ENCODE assay signal across 19 mouse cellular contexts in the genomic region with DNA sequence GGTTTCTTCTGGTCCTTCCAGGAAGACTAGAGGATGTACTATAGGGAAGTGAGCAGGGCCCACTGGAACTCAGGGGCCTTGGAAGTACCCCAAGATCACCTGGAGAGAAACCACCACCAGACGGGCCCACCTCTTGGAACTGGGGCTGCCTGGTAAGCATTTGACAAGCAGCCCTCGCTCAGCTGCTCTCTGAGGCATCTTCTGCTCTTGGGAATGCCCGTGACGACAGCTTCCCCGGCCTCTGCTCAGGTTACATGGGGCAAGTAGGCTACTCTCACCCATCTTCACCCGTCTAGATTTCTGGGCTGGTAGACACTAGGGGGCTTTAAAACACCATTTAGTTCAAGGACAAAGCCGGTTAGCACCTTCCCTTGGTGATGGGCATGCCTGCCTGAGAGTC. TPM values are rescaled to one million over a fixed set of nuclear protein-coding genes. Genes with fewer than 3 reads are reported as not detected.
DNase-seq lines count a peak whose midpoint lies in the region; ATAC-seq lines count a peak whose summit lies in the region.
"Had no signal": no experiment of that assay in that cellular context is flagged by ENCODE, and none has a peak within 500 bp of the region (broad histone marks: within the 10 kb centered on the region; RNA-seq: fewer than 3 reads in every experiment).

No protein-coding gene starts in this region.

- no peaks in the 10 kb centered on the region for H3K27me3 ChIP-seq in embryonic facial prominence, embryonic 12.5 days
- no peaks in the 10 kb centered on the region for H3K27me3 ChIP-seq in embryonic facial prominence, embryonic 10.5 days (replicated peaks; ENCODE audit: low read depth, poor library complexity, severe bottlenecking)
- no peaks in the 10 kb centered on the region for H3K27me3 ChIP-seq in hindbrain, embryonic 10.5 days (ENCODE audit: insufficient read depth, poor library complexity, severe bottlenecking)
- no peaks in the 10 kb centered on the region for H3K27me3 ChIP-seq in hindbrain, embryonic 11.5 days (ENCODE audit: control insufficient read depth, insufficient read depth, low read length)
- no peaks in the 10 kb centered on the region for H3K27me3 ChIP-seq in midbrain, embryonic 13.5 days
- no peaks in the 10 kb centered on the region for H3K27me3 ChIP-seq in midbrain, embryonic 16.5 days (ENCODE audit: control insufficient read depth, insufficient read depth, low read depth, low read length)
- no peaks in the 10 kb centered on the region for H3K27me3 ChIP-seq in liver, embryonic 15.5 days
- H3K27me3 ChIP-seq: CH12.LX had no signal

- no peak overlapping the region for H3K4me2 ChIP-seq in embryonic facial prominence, embryonic 12.5 days (replicated peaks)
- no peak overlapping the region for H3K4me2 ChIP-seq in hindbrain, embryonic 11.5 days (replicated peaks; ENCODE audit: low read depth, low read length)
- H3K4me2 ChIP-seq in midbrain, embryonic 13.5 days (replicated peaks), result no peak overlapping the region
- no peak overlapping the region for H3K4me2 ChIP-seq in midbrain, embryonic 16.5 days (ENCODE audit: low read length)
- peak overlapping the region; percentile 79 for H3K4me2 ChIP-seq in liver, embryonic 15.5 days
- H3K4me2 ChIP-seq: hindbrain, embryonic 14.5 days had no signal

- peaks cover 25% of the 10 kb centered on the region for H3K4me1 ChIP-seq in embryonic facial prominence, embryonic 12.5 days
- peaks cover 25% of the 10 kb centered on the region for H3K4me1 ChIP-seq in embryonic facial prominence, embryonic 10.5 days
- peaks cover 41% of the 10 kb centered on the region for H3K4me1 ChIP-seq in hindbrain, embryonic 10.5 days (replicated peaks)
- H3K4me1 ChIP-seq in hindbrain, embryonic 11.5 days (replicated peaks; ENCODE audit: control insufficient read depth, insufficient read depth, low read length), result peaks cover 7% of the 10 kb centered on the region
- peaks cover 61% of the 10 kb centered on the region for H3K4me1 ChIP-seq in midbrain, embryonic 13.5 days (replicated peaks)
- peaks cover 21% of the 10 kb centered on the region for H3K4me1 ChIP-seq in midbrain, embryonic 16.5 days (ENCODE audit: control insufficient read depth, insufficient read depth, low read length)
- peaks cover 54% of the 10 kb centered on the region for H3K4me1 ChIP-seq in liver, embryonic 15.5 days (replicated peaks)

- H3K9me3 ChIP-seq in embryonic facial prominence, embryonic 12.5 days, result no peaks in the 10 kb centered on the region
- peaks cover 2% of the 10 kb centered on the region; the same call in 1 of the 2 replicates for H3K9me3 ChIP-seq in embryonic facial prominence, embryonic 10.5 days
- H3K9me3 ChIP-seq in hindbrain, embryonic 10.5 days, result no peaks in the 10 kb centered on the region
- no peaks in the 10 kb centered on the region for H3K9me3 ChIP-seq in hindbrain, embryonic 11.5 days (ENCODE audit: control insufficient read depth, low read length)
- no peaks in the 10 kb centered on the region for H3K9me3 ChIP-seq in midbrain, embryonic 13.5 days
- no peaks in the 10 kb centered on the region for H3K9me3 ChIP-seq in midbrain, embryonic 16.5 days (replicated peaks; ENCODE audit: control insufficient read depth, low read length, poor library complexity, severe bottlenecking)
- H3K9me3 ChIP-seq in liver, embryonic 15.5 days (replicated peaks), result no peaks in the 10 kb centered on the region
- H3K9me3 ChIP-seq: midbrain, embryonic 10.5 days had no signal

- ATAC-seq in embryonic facial prominence, embryonic 12.5 days (ENCODE audit: insufficient number of reproducible peaks, insufficient read depth, low FRiP score, low TSS enrichment), result no peak
- no peak for ATAC-seq in hindbrain, embryonic 11.5 days (ENCODE audit: low FRiP score)
- ATAC-seq in midbrain, embryonic 13.5 days, result no peak
- ATAC-seq in midbrain, embryonic 16.5 days, result no peak
- no peak for ATAC-seq in liver, embryonic 15.5 days (ENCODE audit: insufficient read depth)
- ATAC-seq: forebrain, postnatal 0 days; intestine, postnatal 0 days; lung, postnatal 0 days had no signal

- H3K27ac ChIP-seq in embryonic facial prominence, embryonic 12.5 days, result no peak overlapping the region
- H3K27ac ChIP-seq in embryonic facial prominence, embryonic 10.5 days (replicated peaks), result no peak overlapping the region
- H3K27ac ChIP-seq in hindbrain, embryonic 10.5 days, result no peak overlapping the region
- no peak overlapping the region for H3K27ac ChIP-seq in hindbrain, embryonic 11.5 days (ENCODE audit: low read depth, low read length)
- H3K27ac ChIP-seq in midbrain, embryonic 13.5 days, result no peak overlapping the region
- H3K27ac ChIP-seq in midbrain, embryonic 16.5 days (ENCODE audit: low read length), result no peak overlapping the region
- H3K27ac ChIP-seq in liver, embryonic 15.5 days (replicated peaks), result peak overlapping the region; percentile 96
- H3K27ac ChIP-seq: hindbrain, embryonic 14.5 days; midbrain, embryonic 10.5 days had no signal

- DNase-seq in embryonic facial prominence, embryonic 10.5 days (ENCODE audit: low spot score), result no peak
- no peak for DNase-seq in hindbrain, embryonic 10.5 days (ENCODE audit: low spot score)
- no peak for DNase-seq in hindbrain, embryonic 11.5 days (ENCODE audit: low spot score)
- DNase-seq in thymus, postnatal 25 days, result no peak
- DNase-seq: adrenal gland, adult 2 months; forebrain, postnatal 0 days; kidney, postnatal 10 days; retina, postnatal 1 day; spleen, adult 18-20 months had no signal

- no peak overlapping the region for H3K4me3 ChIP-seq in embryonic facial prominence, embryonic 12.5 days
- no peak overlapping the region for H3K4me3 ChIP-seq in embryonic facial prominence, embryonic 10.5 days
- 0 out of 2 replicates have a peak overlapping the region, but pooled peaks have one; percentile 85 for H3K4me3 ChIP-seq in hindbrain, embryonic 10.5 days
- no peak overlapping the region for H3K4me3 ChIP-seq in hindbrain, embryonic 11.5 days (ENCODE audit: low read depth, low read length)
- H3K4me3 ChIP-seq in midbrain, embryonic 13.5 days (replicated peaks), result no peak overlapping the region
- no peak overlapping the region for H3K4me3 ChIP-seq in midbrain, embryonic 16.5 days (ENCODE audit: low read depth, low read length)
- H3K4me3 ChIP-seq in liver, embryonic 15.5 days (replicated peaks), result peak overlapping the region; percentile 78
- H3K4me3 ChIP-seq: midbrain, embryonic 10.5 days had no signal

- 71% methylated on average over 7 of the region's 7 CpGs for WGBS in embryonic facial prominence, embryonic 12.5 days
- 74% methylated on average over 7 of the region's 7 CpGs for WGBS in embryonic facial prominence, embryonic 10.5 days
- 68% methylated on average over 7 of the region's 7 CpGs for whole genome bisulfite sequencing in hindbrain, embryonic 10.5 days
- 67% methylated on average over 7 of the region's 7 CpGs for WGBS in hindbrain, embryonic 11.5 days
- 84% methylated on average over 7 of the region's 7 CpGs for WGBS in midbrain, embryonic 13.5 days
- WGBS in midbrain, embryonic 16.5 days, result 84% methylated on average over 7 of the region's 7 CpGs
- WGBS in liver, embryonic 15.5 days (ENCODE audit: insufficient replicate concordance), result 81% methylated on average over 7 of the region's 7 CpGs

- H3K36me3 ChIP-seq in embryonic facial prominence, embryonic 12.5 days, result peaks cover 25% of the 10 kb centered on the region
- H3K36me3 ChIP-seq in embryonic facial prominence, embryonic 10.5 days (replicated peaks), result peaks cover 54% of the 10 kb centered on the region
- H3K36me3 ChIP-seq in hindbrain, embryonic 10.5 days, result peaks cover 52% of the 10 kb centered on the region
- H3K36me3 ChIP-seq in hindbrain, embryonic 11.5 days (ENCODE audit: control insufficient read depth, insufficient read depth, low read length), result no peaks in the 10 kb centered on the region
- peaks cover 48% of the 10 kb centered on the region for H3K36me3 ChIP-seq in midbrain, embryonic 13.5 days
- peaks cover 3% of the 10 kb centered on the region; the same call in 1 of the 2 replicates for H3K36me3 ChIP-seq in midbrain, embryonic 16.5 days (ENCODE audit: control insufficient read depth, insufficient read depth, low read length)
- peaks cover 57% of the 10 kb centered on the region for H3K36me3 ChIP-seq in liver, embryonic 15.5 days (replicated peaks)

- H3K9ac ChIP-seq in embryonic facial prominence, embryonic 12.5 days, result 0 out of 2 replicates have a peak overlapping the region, but pooled peaks have one; percentile 0
- no peak overlapping the region for H3K9ac ChIP-seq in hindbrain, embryonic 11.5 days (ENCODE audit: low read depth, low read length)
- 0 out of 2 replicates have a peak overlapping the region, but pooled peaks have one; percentile 4 for H3K9ac ChIP-seq in midbrain, embryonic 13.5 days (replicated peaks)
- no peak overlapping the region for H3K9ac ChIP-seq in midbrain, embryonic 16.5 days (ENCODE audit: low read depth, low read length)
- H3K9ac ChIP-seq in liver, embryonic 15.5 days, result peak overlapping the region; percentile 94
- H3K9ac ChIP-seq: forebrain, postnatal 0 days; hindbrain, embryonic 14.5 days had no signal

RNA-seq across cellular contexts. Expression of a gene that starts 2.8 kb away (rescaled TPM):
- 206 and 217 TPM in 2 replicates for polyA plus RNA-seq in embryonic facial prominence, embryonic 12.5 days (2016; fragmentation: Nextera tagmentation; extraction: Ambion mirVana)
- polyA plus RNA-seq in embryonic facial prominence, embryonic 10.5 days (2016; fragmentation: Nextera tagmentation; extraction: Ambion mirVana), result 200 and 202 TPM in 2 replicates
- 193 and 221 TPM in 2 replicates for polyA plus RNA-seq in hindbrain, embryonic 10.5 days (2016; fragmentation: Nextera tagmentation; extraction: Ambion mirVana)
- polyA plus RNA-seq in hindbrain, embryonic 11.5 days (2014; fragmentation: Nextera tagmentation; extraction: Ambion mirVana), result 176 and 177 TPM in 2 replicates
- 196 and 203 TPM in 2 replicates for polyA plus RNA-seq in midbrain, embryonic 13.5 days (2015; fragmentation: Nextera tagmentation; extraction: Ambion mirVana)
- 218 and 245 TPM in 2 replicates for polyA plus RNA-seq in midbrain, embryonic 16.5 days (2015; fragmentation: Nextera tagmentation; extraction: Ambion mirVana)
- 159 and 169 TPM in 2 replicates for polyA plus RNA-seq in liver, embryonic 15.5 days (2015; fragmentation: Nextera tagmentation; extraction: Ambion mirVana)

RNA-seq across cellular contexts. Expression of a gene that starts 18.6 kb away (rescaled TPM):
- 38.7 and 41.4 TPM in 2 replicates for polyA plus RNA-seq in embryonic facial prominence, embryonic 12.5 days (2016; fragmentation: Nextera tagmentation; extraction: Ambion mirVana)
- polyA plus RNA-seq in embryonic facial prominence, embryonic 10.5 days (2016; fragmentation: Nextera tagmentation; extraction: Ambion mirVana), result 25.8 and 26.7 TPM in 2 replicates
- polyA plus RNA-seq in hindbrain, embryonic 10.5 days (2016; fragmentation: Nextera tagmentation; extraction: Ambion mirVana), result 27.0 and 30.5 TPM in 2 replicates
- polyA plus RNA-seq in hindbrain, embryonic 11.5 days (2014; fragmentation: Nextera tagmentation; extraction: Ambion mirVana), result 21.7 and 23.1 TPM in 2 replicates
- 39.6 and 41.2 TPM in 2 replicates for polyA plus RNA-seq in midbrain, embryonic 13.5 days (2015; fragmentation: Nextera tagmentation; extraction: Ambion mirVana)
- 50.6 and 53.6 TPM in 2 replicates for polyA plus RNA-seq in midbrain, embryonic 16.5 days (2015; fragmentation: Nextera tagmentation; extraction: Ambion mirVana)
- polyA plus RNA-seq in liver, embryonic 15.5 days (2015; fragmentation: Nextera tagmentation; extraction: Ambion mirVana), result 8.6 and 9.6 TPM in 2 replicates

RNA-seq across cellular contexts. Expression of a gene that starts 28.5 kb away (rescaled TPM):
- 0.49 and 0.55 TPM in 2 replicates for polyA plus RNA-seq in embryonic facial prominence, embryonic 12.5 days (2016; fragmentation: Nextera tagmentation; extraction: Ambion mirVana)
- 0.16 and 0.20 TPM in 2 replicates for polyA plus RNA-seq in embryonic facial prominence, embryonic 10.5 days (2016; fragmentation: Nextera tagmentation; extraction: Ambion mirVana)
- 0.26 and 0.42 TPM in 2 replicates for polyA plus RNA-seq in hindbrain, embryonic 10.5 days (2016; fragmentation: Nextera tagmentation; extraction: Ambion mirVana)
- polyA plus RNA-seq in hindbrain, embryonic 11.5 days (2014; fragmentation: Nextera tagmentation; extraction: Ambion mirVana), result 0.84 and 1.0 TPM in 2 replicates
- polyA plus RNA-seq in midbrain, embryonic 13.5 days (2015; fragmentation: Nextera tagmentation; extraction: Ambion mirVana), result 0.66 and 1.1 TPM in 2 replicates
- 0.73 and 1.0 TPM in 2 replicates for polyA plus RNA-seq in midbrain, embryonic 16.5 days (2015; fragmentation: Nextera tagmentation; extraction: Ambion mirVana)
- polyA plus RNA-seq in liver, embryonic 15.5 days (2015; fragmentation: Nextera tagmentation; extraction: Ambion mirVana), result not detected in 2 replicates

RNA-seq across cellular contexts. Expression of a gene that starts 39.5 kb away (rescaled TPM):
- polyA plus RNA-seq in embryonic facial prominence, embryonic 12.5 days (2016; fragmentation: Nextera tagmentation; extraction: Ambion mirVana), result 0.05 and 0.18 TPM in 2 replicates
- polyA plus RNA-seq in embryonic facial prominence, embryonic 10.5 days (2016; fragmentation: Nextera tagmentation; extraction: Ambion mirVana), result 0.05 TPM in 1 of 2 replicates, not detected in the other
- 0.04 TPM in 1 of 2 replicates, not detected in the other for polyA plus RNA-seq in hindbrain, embryonic 10.5 days (2016; fragmentation: Nextera tagmentation; extraction: Ambion mirVana)
- polyA plus RNA-seq in hindbrain, embryonic 11.5 days (2014; fragmentation: Nextera tagmentation; extraction: Ambion mirVana), result not detected in 2 replicates
- polyA plus RNA-seq in midbrain, embryonic 13.5 days (2015; fragmentation: Nextera tagmentation; extraction: Ambion mirVana), result not detected in 2 replicates
- 0.14 and 0.15 TPM in 2 replicates for polyA plus RNA-seq in midbrain, embryonic 16.5 days (2015; fragmentation: Nextera tagmentation; extraction: Ambion mirVana)
- polyA plus RNA-seq in liver, embryonic 15.5 days (2015; fragmentation: Nextera tagmentation; extraction: Ambion mirVana), result not detected in 2 replicates
- polyA plus RNA-seq: heart, embryonic 11.5 days; intestine, postnatal 0 days; lung, postnatal 0 days; midbrain, embryonic 10.5 days had no signal

RNA-seq across cellular contexts. Expression of a gene that starts 53.4 kb away (rescaled TPM):
- 10.2 and 10.4 TPM in 2 replicates for polyA plus RNA-seq in embryonic facial prominence, embryonic 12.5 days (2016; fragmentation: Nextera tagmentation; extraction: Ambion mirVana)
- 8.9 and 9.2 TPM in 2 replicates for polyA plus RNA-seq in embryonic facial prominence, embryonic 10.5 days (2016; fragmentation: Nextera tagmentation; extraction: Ambion mirVana)
- polyA plus RNA-seq in hindbrain, embryonic 10.5 days (2016; fragmentation: Nextera tagmentation; extraction: Ambion mirVana), result 7.7 and 10.7 TPM in 2 replicates
- polyA plus RNA-seq in hindbrain, embryonic 11.5 days (2014; fragmentation: Nextera tagmentation; extraction: Ambion mirVana), result 6.6 and 9.2 TPM in 2 replicates
- 7.9 and 10.2 TPM in 2 replicates for polyA plus RNA-seq in midbrain, embryonic 13.5 days (2015; fragmentation: Nextera tagmentation; extraction: Ambion mirVana)
- 5.9 and 7.7 TPM in 2 replicates for polyA plus RNA-seq in midbrain, embryonic 16.5 days (2015; fragmentation: Nextera tagmentation; extraction: Ambion mirVana)
- 1.6 and 1.9 TPM in 2 replicates for polyA plus RNA-seq in liver, embryonic 15.5 days (2015; fragmentation: Nextera tagmentation; extraction: Ambion mirVana)

Comparison
In these comparisons a context has a peak if more than half of its experiments do, and no peak if none do; other contexts are left out.
1. H3K4me3 ChIP-seq: peak in hindbrain, embryonic 10.5 days (single experiment) and liver, embryonic 15.5 days (single experiment); none in embryonic facial prominence, embryonic 12.5 days (single experiment), embryonic facial prominence, embryonic 10.5 days (single experiment), hindbrain, embryonic 11.5 days (single experiment), midbrain, embryonic 13.5 days (single experiment) and midbrain, embryonic 16.5 days (single experiment).
2. H3K9ac ChIP-seq: peak in embryonic facial prominence, embryonic 12.5 days (single experiment), midbrain, embryonic 13.5 days (single experiment) and liver, embryonic 15.5 days (single experiment); none in hindbrain, embryonic 11.5 days (single experiment) and midbrain, embryonic 16.5 days (single experiment).